Mouse (Mus musculus): ENCODE results near the gene Ambra1.

GRCm38 (mm10) chr2:91925442-91925841 is 195.5 kb downstream of the Ambra1 start:
- TF ChIP-seq POLR2A (IDR thresholded peaks at IDR 0.05; ENCODE audit: extremely low read depth, insufficient read depth, low read length) (0 out of 2 replicates have a peak, but pooled peaks have one; percentile 19), CTCF (IDR thresholded peaks at IDR 0.05; ENCODE audit: extremely low read depth, insufficient read depth, low read length) (no peak)
